Mouse (Mus musculus) liver, adult 2 months (tissue): ENCODE data around the gene Snupn.

Source experiments
- CTCF ChIP-seq: fragments of 200-500 bp; IDR thresholded peaks from 2 replicates; pipeline ENCODE4 v1.5.1; 2011; ENCODE audit warnings: low read depth, low read length, control low read depth
- POLR2A ChIP-seq: fragments of 200-500 bp; IDR thresholded peaks from 2 replicates; pipeline ENCODE4 v1.6.1; 2011; ENCODE audit warnings: low read length, control low read depth; ENCODE audit not compliant: insufficient read depth; ENCODE audit errors: extremely low read depth

- no peak for TF ChIP-seq CTCF
- TF ChIP-seq POLR2A = no peak
Measured at GRCm38 (mm10) chr9:56922746-56923145, 27.9 kb upstream of the Snupn start.
